Mouse (Mus musculus) embryonic facial prominence, embryonic 13.5 days (tissue): ENCODE measurements at regions not wholly inside any gene's neighbourhood (a gene's known extent, or its start where the extent isn't known, plus 50 kb on each side); places are given as distances from the start of the nearest gene placed in this dataset.

ENCODE experiments used
- ATAC-seq: fragments of 200-750 bp; cut with Nextera tagmentation; 2 replicates; pipeline ENCODE4 v1.8.0; 2017; ENCODE audit warnings: low read depth; ENCODE audit not compliant: insufficient number of reproducible peaks, insufficient read depth, low FRiP score, low TSS enrichment
- H3K27ac ChIP-seq: fragments of 300-500 bp; sonication (generic); 2 replicates; pipeline ENCODE4 v1.5.1; 2015; ENCODE audit warnings: moderate library complexity, mild to moderate bottlenecking, inconsistent platforms
- H3K27me3 ChIP-seq: fragments of 300-500 bp; sonication (generic); 2 replicates; pipeline ENCODE4 v1.6.1; 2015; ENCODE audit warnings: mild to moderate bottlenecking, inconsistent platforms
- H3K36me3 ChIP-seq: fragments of 300-500 bp; sonication (generic); 2 replicates; pipeline ENCODE4 v1.6.1; 2015; ENCODE audit warnings: mild to moderate bottlenecking, inconsistent platforms
- H3K4me1 ChIP-seq: fragments of 300-500 bp; sonication (generic); 2 replicates; pipeline ENCODE4 v1.6.1; 2015; ENCODE audit warnings: inconsistent platforms
- H3K4me2 ChIP-seq: fragments of 300-500 bp; sonication (generic); 2 replicates; pipeline ENCODE4 v1.6.1; 2015; ENCODE audit warnings: moderate library complexity, mild to moderate bottlenecking, inconsistent platforms
- H3K4me3 ChIP-seq: fragments of 300-500 bp; sonication (generic); 2 replicates; pipeline ENCODE4 v1.5.1; 2015; ENCODE audit warnings: mild to moderate bottlenecking, inconsistent platforms
- H3K9ac ChIP-seq: fragments of 300-500 bp; sonication (generic); 2 replicates; pipeline ENCODE4 v1.6.1; 2015; ENCODE audit warnings: mild to moderate bottlenecking, inconsistent platforms
- H3K9me3 ChIP-seq: fragments of 300-500 bp; sonication (generic); 2 replicates; pipeline ENCODE4 v1.6.1; 2016; ENCODE audit warnings: inconsistent platforms
- WGBS: fragments of 180-500 bp; shearing (Covaris S2); methylation state at CpG from one replicate; pipeline ENCODE4 v1.1.7; 2015; ENCODE audit warnings: mixed read lengths; 5-methylcytosine and 5-hydroxymethylcytosine counted together

DNA sequence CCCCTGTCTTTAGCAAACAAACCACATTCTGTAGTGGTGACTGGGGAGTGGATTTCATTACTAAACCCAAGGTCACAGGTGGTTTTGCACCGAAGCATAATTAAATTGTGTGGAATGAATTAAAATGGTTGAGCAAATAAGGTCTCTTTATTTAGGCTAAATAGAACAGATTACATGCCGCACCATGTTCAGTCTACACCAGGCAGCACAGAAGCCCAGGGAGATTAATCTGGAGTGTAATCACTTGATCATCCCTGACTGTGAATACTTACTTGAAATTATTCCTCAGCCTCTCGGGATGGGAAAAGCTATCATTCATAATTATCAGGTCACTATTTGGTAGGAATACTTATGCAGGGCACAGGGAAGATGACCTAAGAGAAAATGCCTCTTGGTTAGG lies 1293.3 kb upstream of the Sel1l start:
- H3K4me1 ChIP-seq: no peaks in the 10 kb centered on the region
- ATAC-seq: no peak
- H3K4me3 ChIP-seq: no peak overlapping the region
- H3K4me2 ChIP-seq: no peak overlapping the region
- no peaks in the 10 kb centered on the region for H3K27me3 ChIP-seq
- H3K9ac ChIP-seq: no peak overlapping the region
- H3K9me3 ChIP-seq: no peaks in the 10 kb centered on the region
- no peaks in the 10 kb centered on the region for H3K36me3 ChIP-seq
- no peak overlapping the region for H3K27ac ChIP-seq
- WGBS: 40% methylated on average over 3 of the region's 3 CpGs

GRCm38 (mm10) chr12:93136395-93136794 lies 1287.4 kb upstream of the Sel1l start:
- no peak overlapping the region for H3K4me3 ChIP-seq
- no peaks in the 10 kb centered on the region for H3K36me3 ChIP-seq
- no peak overlapping the region for H3K9ac ChIP-seq
- no peaks in the 10 kb centered on the region for H3K9me3 ChIP-seq
- no peaks in the 10 kb centered on the region for H3K4me1 ChIP-seq
- no peak overlapping the region for H3K27ac ChIP-seq
- no peak for ATAC-seq
- H3K4me2 ChIP-seq: no peak overlapping the region
- H3K27me3 ChIP-seq: no peaks in the 10 kb centered on the region
- 87% methylated on average over 5 of the region's 5 CpGs for WGBS

DNA sequence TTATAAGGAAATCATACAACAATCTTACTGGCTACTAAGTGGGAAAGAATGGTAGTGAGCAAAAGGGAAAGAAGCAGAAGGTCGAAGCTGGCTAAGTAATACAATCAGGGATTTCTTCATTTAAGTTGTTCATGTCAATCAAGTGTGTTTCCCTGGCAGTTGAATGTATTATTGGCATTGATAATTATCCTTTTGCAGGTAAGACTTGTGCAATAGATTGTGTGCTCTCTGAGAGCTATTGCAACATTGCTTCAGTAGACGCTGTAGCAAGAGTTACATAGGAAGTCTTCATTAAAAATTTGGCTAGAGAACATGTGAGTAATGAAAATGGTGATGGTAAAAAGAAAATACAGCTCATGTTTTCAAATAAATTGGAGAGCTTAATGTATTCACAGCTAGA lies 1273.3 kb upstream of the Sel1l start:
- Histone ChIP-seq H3K4me2 (no peak overlapping the region), H3K4me1 (no peaks in the 10 kb centered on the region), H3K4me3 (no peak overlapping the region), H3K36me3 (no peaks in the 10 kb centered on the region), H3K27ac (no peak overlapping the region), H3K27me3 (no peaks in the 10 kb centered on the region), H3K9me3 (no peaks in the 10 kb centered on the region), H3K9ac (no peak overlapping the region)
- WGBS: 85% methylated on average over 2 of the region's 2 CpGs
- no peak for ATAC-seq

DNA sequence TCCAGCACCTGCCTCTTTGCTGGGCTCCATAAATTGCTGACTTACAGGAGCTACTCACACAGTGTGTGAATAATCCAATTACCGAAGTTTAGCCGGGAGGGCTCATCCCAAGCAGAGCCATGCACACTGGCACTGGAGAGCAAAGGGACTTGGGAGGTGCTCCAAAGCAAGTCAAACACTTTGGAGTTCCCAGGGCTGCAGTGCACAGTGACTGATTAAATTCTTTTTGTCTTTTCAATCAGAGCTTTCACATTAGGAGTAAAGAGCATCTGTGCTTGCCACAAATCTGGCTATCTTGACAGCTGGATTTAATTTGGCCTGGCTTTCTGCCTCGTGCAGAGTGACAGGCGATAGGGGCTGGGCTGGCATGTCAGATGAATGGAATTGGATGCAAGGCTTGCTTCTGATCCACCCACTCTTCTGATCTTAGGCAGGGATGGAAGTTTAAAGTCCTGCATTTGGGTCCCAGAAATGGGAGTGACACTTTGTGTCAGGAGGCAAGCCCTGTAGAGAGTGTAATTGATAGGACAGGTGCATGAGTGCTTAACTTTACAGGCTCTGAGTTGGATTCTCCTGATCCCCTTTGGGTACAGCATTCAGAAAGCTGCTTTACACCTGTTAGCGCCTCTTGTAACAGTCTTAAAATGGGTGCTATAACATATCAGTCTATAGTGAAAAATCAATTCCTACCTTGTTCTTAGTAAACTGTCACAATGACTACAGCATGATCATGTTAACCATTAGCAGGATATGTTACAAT lies 1239.3 kb upstream of the Sel1l start:
- Histone ChIP-seq H3K4me1 (peaks cover 7% of the 10 kb centered on the region), H3K4me3 (no peak overlapping the region), H3K4me2 (peak overlapping the region; percentile 16), H3K27ac (no peak overlapping the region), H3K9ac (no peak overlapping the region), H3K9me3 (no peaks in the 10 kb centered on the region), H3K27me3 (no peaks in the 10 kb centered on the region), H3K36me3 (no peaks in the 10 kb centered on the region)
- WGBS: 26% methylated on average over 5 of the region's 5 CpGs
- ATAC-seq: peak; percentile 43; the same call in 1 of the 2 replicates

DNA sequence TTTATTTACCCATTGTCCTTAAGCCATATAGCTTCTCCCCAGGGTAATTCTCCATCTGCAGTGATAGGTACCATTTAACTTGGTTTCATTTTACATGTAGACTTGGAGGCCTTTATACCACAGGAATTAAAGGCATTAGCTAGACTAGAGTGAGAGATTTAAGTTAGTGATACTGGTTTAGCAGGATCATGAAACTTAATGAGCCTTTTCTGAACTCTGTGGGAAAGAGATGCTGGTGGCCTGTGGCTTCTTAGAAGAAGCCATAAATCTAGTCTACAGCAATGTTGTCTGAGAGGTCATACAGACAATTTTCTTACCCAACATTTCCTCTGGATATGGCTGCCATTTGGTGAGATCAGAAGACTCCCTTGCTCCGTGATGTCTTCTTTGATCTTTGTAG lies 1214.9 kb upstream of the Sel1l start:
- H3K4me2 ChIP-seq: no peak overlapping the region
- H3K27me3 ChIP-seq: no peaks in the 10 kb centered on the region
- H3K36me3 ChIP-seq: no peaks in the 10 kb centered on the region
- H3K4me1 ChIP-seq: no peaks in the 10 kb centered on the region
- no peak for ATAC-seq
- H3K27ac ChIP-seq: no peak overlapping the region
- H3K9ac ChIP-seq: no peak overlapping the region
- H3K4me3 ChIP-seq: no peak overlapping the region
- H3K9me3 ChIP-seq: no peaks in the 10 kb centered on the region
- 85% methylated on average over 1 of the region's 1 CpGs for WGBS

- Histone ChIP-seq H3K9me3 (no peaks in the 10 kb centered on the region), H3K4me2 (no peak overlapping the region), H3K9ac (no peak overlapping the region), H3K4me1 (no peaks in the 10 kb centered on the region), H3K27me3 (no peaks in the 10 kb centered on the region), H3K27ac (no peak overlapping the region), H3K36me3 (no peaks in the 10 kb centered on the region), H3K4me3 (no peak overlapping the region)
- ATAC-seq: no peak
Observed at GRCm38 (mm10) chr12:93019633-93020032, 1170.7 kb upstream of the Sel1l start.

- H3K4me3 ChIP-seq: no peak overlapping the region
- no peaks in the 10 kb centered on the region for H3K4me1 ChIP-seq
- no peaks in the 10 kb centered on the region for H3K27me3 ChIP-seq
- H3K9me3 ChIP-seq: no peaks in the 10 kb centered on the region
- H3K27ac ChIP-seq: no peak overlapping the region
- H3K36me3 ChIP-seq: no peaks in the 10 kb centered on the region
- no peak overlapping the region for H3K9ac ChIP-seq
- no peak overlapping the region for H3K4me2 ChIP-seq
- no peak for ATAC-seq
Observed at GRCm38 (mm10) chr12:93011583-93011982, 1162.6 kb upstream of the Sel1l start.

GRCm38 (mm10) chr12:93006844-93007365 lies 1157.9 kb upstream of the Sel1l start:
- H3K4me3 ChIP-seq: no peak overlapping the region
- H3K4me2 ChIP-seq: no peak overlapping the region
- no peaks in the 10 kb centered on the region for H3K27me3 ChIP-seq
- no peak overlapping the region for H3K9ac ChIP-seq
- no peaks in the 10 kb centered on the region for H3K9me3 ChIP-seq
- H3K27ac ChIP-seq: no peak overlapping the region
- ATAC-seq: no peak
- WGBS: 26% methylated on average over 2 of the region's 2 CpGs
- H3K4me1 ChIP-seq: no peaks in the 10 kb centered on the region
- no peaks in the 10 kb centered on the region for H3K36me3 ChIP-seq

GRCm38 (mm10) chr12:93003125-93003524 lies 1154.2 kb upstream of the Sel1l start:
- Histone ChIP-seq H3K4me1 (no peaks in the 10 kb centered on the region), H3K27me3 (no peaks in the 10 kb centered on the region), H3K9ac (no peak overlapping the region), H3K4me3 (no peak overlapping the region), H3K27ac (no peak overlapping the region), H3K36me3 (no peaks in the 10 kb centered on the region), H3K9me3 (no peaks in the 10 kb centered on the region), H3K4me2 (no peak overlapping the region)
- WGBS: 79% methylated on average over 4 of the region's 4 CpGs
- no peak for ATAC-seq

DNA sequence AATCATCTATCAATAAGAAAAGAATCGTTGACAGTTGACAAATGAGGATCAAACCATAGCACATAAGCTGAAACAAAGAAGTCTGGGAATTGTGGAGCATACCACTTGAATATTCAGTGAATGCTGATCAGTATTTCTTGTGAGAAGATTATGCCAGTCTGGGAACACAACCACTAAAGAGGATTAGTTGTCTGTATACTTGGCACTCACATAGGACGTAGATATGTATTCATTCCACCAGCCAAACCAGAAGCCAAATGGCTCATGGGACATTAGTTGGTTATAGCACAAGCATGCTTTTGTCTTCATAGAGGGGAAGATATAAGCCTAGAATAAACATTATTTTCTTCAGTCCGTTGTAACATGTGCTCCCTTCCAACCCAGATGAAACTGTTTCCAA lies 1126.7 kb upstream of the Sel1l start:
- H3K4me1 ChIP-seq: no peaks in the 10 kb centered on the region
- no peak overlapping the region for H3K9ac ChIP-seq
- H3K36me3 ChIP-seq: no peaks in the 10 kb centered on the region
- H3K27me3 ChIP-seq: no peaks in the 10 kb centered on the region
- no peak overlapping the region for H3K27ac ChIP-seq
- no peak overlapping the region for H3K4me2 ChIP-seq
- no peaks in the 10 kb centered on the region for H3K9me3 ChIP-seq
- WGBS: 82% methylated on average over 3 of the region's 3 CpGs
- H3K4me3 ChIP-seq: no peak overlapping the region
- ATAC-seq: no peak

DNA sequence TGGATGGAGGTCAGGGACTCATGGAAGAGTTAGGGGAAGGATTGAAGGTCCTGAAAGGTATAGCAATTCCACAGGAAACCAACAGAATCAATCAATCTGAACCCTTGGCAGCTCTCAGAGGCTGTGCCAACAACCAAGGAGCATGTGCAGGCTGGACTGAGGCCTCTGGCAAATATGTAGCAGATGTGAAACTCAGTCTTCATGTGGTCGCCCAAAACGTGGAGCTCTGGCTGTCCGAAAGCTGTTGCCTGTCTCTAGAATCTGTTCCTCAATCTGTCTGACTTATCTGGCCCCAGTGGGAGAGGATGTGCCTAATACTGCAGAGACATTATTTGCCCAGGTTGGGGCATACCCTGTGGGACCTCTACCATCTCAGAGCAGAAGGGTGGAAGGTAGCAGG lies 1095.4 kb upstream of the Sel1l start:
- no peaks in the 10 kb centered on the region for H3K27me3 ChIP-seq
- no peak overlapping the region for H3K4me3 ChIP-seq
- no peak overlapping the region for H3K27ac ChIP-seq
- no peak overlapping the region for H3K4me2 ChIP-seq
- no peak for ATAC-seq
- no peak overlapping the region for H3K9ac ChIP-seq
- H3K4me1 ChIP-seq: no peaks in the 10 kb centered on the region
- 63% methylated on average over 3 of the region's 3 CpGs for WGBS
- no peaks in the 10 kb centered on the region for H3K36me3 ChIP-seq
- no peaks in the 10 kb centered on the region for H3K9me3 ChIP-seq

DNA sequence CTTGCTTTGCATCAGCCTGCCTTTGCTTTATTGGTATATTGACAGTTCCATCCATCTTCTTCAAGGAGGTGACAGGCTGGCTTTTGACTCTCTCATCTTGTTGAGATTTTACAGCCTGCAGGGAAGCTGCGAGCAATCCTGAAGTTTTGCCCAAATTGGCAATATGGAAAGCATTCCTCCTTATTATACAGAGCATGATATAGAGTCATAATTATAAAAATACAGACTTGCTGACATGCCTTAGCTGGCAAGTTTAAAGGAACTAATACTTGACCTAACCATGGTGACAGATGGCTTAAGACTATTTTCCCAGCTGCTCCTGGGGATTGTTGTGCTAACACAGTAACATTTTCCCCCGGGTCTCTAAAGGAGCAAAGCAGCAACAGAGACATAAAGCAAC lies 1078.6 kb upstream of the Sel1l start:
- no peak overlapping the region for H3K4me3 ChIP-seq
- no peak overlapping the region for H3K4me2 ChIP-seq
- H3K9me3 ChIP-seq: no peaks in the 10 kb centered on the region
- ATAC-seq: no peak
- no peaks in the 10 kb centered on the region for H3K36me3 ChIP-seq
- H3K27ac ChIP-seq: no peak overlapping the region
- no peak overlapping the region for H3K9ac ChIP-seq
- no peaks in the 10 kb centered on the region for H3K27me3 ChIP-seq
- WGBS: 49% methylated on average over 2 of the region's 2 CpGs
- no peaks in the 10 kb centered on the region for H3K4me1 ChIP-seq
